Mouse (Mus musculus) limb, embryonic 12.5 days (tissue): Measurements from ENCODE around the gene Slc11a2. TPM values are rescaled to one million over a fixed set of nuclear protein-coding genes. Genes with fewer than 3 reads are reported as not detected.
A peak's percentile ranks its signal among the peaks of the same experiment; 100 is the strongest.

Experiments used
- ATAC-seq: fragments of 200-750 bp; cut with Nextera tagmentation; 2 replicates; pipeline ENCODE4 v1.8.0; 2017; ENCODE audit warnings: low read depth, moderate TSS enrichment; ENCODE audit not compliant: insufficient number of reproducible peaks, insufficient read depth, low FRiP score, low TSS enrichment
- H3K27ac ChIP-seq: fragments of 300-500 bp; sonication (generic); 2 replicates; pipeline ENCODE4 v1.5.1; 2016; ENCODE audit warnings: mild to moderate bottlenecking, moderate library complexity
- H3K27me3 ChIP-seq: fragments of 300-500 bp; sonication (generic); 2 replicates; pipeline ENCODE4 v1.6.1; 2016; ENCODE audit warnings: mild to moderate bottlenecking, moderate library complexity
- H3K36me3 ChIP-seq: fragments of 300-500 bp; sonication (generic); 2 replicates; pipeline ENCODE4 v1.6.1; 2016; ENCODE audit warnings: mild to moderate bottlenecking, moderate library complexity
- H3K4me1 ChIP-seq: fragments of 300-500 bp; sonication (generic); replicated peaks from 2 replicates; pipeline ENCODE4 v1.6.1; 2016
- H3K4me2 ChIP-seq: fragments of 300-500 bp; sonication (generic); 2 replicates; pipeline ENCODE4 v1.6.1; 2016; ENCODE audit warnings: mild to moderate bottlenecking, moderate library complexity
- H3K4me3 ChIP-seq: fragments of 300-500 bp; sonication (generic); replicated peaks from 2 replicates; pipeline ENCODE4 v1.5.1; 2016; ENCODE audit warnings: mild to moderate bottlenecking
- H3K9ac ChIP-seq: fragments of 300-500 bp; sonication (generic); replicated peaks from 2 replicates; pipeline ENCODE4 v1.6.1; 2016; ENCODE audit warnings: mild to moderate bottlenecking, moderate library complexity
- H3K9me3 ChIP-seq: fragments of 300-500 bp; sonication (generic); 2 replicates; pipeline ENCODE4 v1.6.1; 2016; ENCODE audit warnings: mild to moderate bottlenecking, moderate library complexity
- WGBS: fragments of 180-500 bp; shearing (Covaris S2); methylation state at CpG from one replicate; pipeline ENCODE4 v1.1.7; 2016; 5-methylcytosine and 5-hydroxymethylcytosine counted together
- polyA plus RNA-seq: library from polyadenylated mRNA; unstranded; fragments of >200 nt; fragmentation: Nextera tagmentation; extraction: Ambion mirVana; gene quantifications from 2 replicates; pipeline ENCODE4 v1.2.1, GENCODE M21; 2016

The Slc11a2 gene
- polyA plus RNA-seq, 1 experiment from 2014 or later: 22.8 TPM

GRCm38 (mm10) chr15:100403318-100404000, 21.4 kb downstream of the Slc11a2 start:
- H3K4me1 ChIP-seq: no peaks in the 10 kb centered on the region
- H3K4me3 ChIP-seq: no peak overlapping the region
- H3K9ac ChIP-seq: no peak overlapping the region
- H3K36me3 ChIP-seq: peaks cover 89% of the 10 kb centered on the region
- ATAC-seq: no peak
- 93% methylated on average over 16 of the region's 16 CpGs for WGBS
- no peaks in the 10 kb centered on the region for H3K27me3 ChIP-seq
- no peaks in the 10 kb centered on the region for H3K9me3 ChIP-seq
- H3K27ac ChIP-seq: no peak overlapping the region
- H3K4me2 ChIP-seq: no peak overlapping the region

- Histone ChIP-seq H3K9me3 (no peaks in the 10 kb centered on the region), H3K9ac (no peak overlapping the region), H3K27me3 (no peaks in the 10 kb centered on the region), H3K4me1 (no peaks in the 10 kb centered on the region), H3K4me2 (no peak overlapping the region), H3K4me3 (no peak overlapping the region), H3K27ac (no peak overlapping the region), H3K36me3 (peaks cover 89% of the 10 kb centered on the region)
- no peak for ATAC-seq
- 95% methylated on average over 4 of the region's 4 CpGs for WGBS
These were observed 22.1 kb downstream of the Slc11a2 start for GRCm38 (mm10) chr15:100402798-100403197.

- ATAC-seq: no peak
- WGBS: 92% methylated on average over 14 of the region's 14 CpGs
- no peak overlapping the region for H3K4me3 ChIP-seq
- H3K4me1 ChIP-seq: no peaks in the 10 kb centered on the region
- peaks cover 92% of the 10 kb centered on the region for H3K36me3 ChIP-seq
- no peak overlapping the region for H3K4me2 ChIP-seq
- H3K9me3 ChIP-seq: no peaks in the 10 kb centered on the region
- H3K9ac ChIP-seq: no peak overlapping the region
- H3K27me3 ChIP-seq: no peaks in the 10 kb centered on the region
- H3K27ac ChIP-seq: no peak overlapping the region
These were observed 22.5 kb downstream of the Slc11a2 start for GRCm38 (mm10) chr15:100402347-100402746.

DNA sequence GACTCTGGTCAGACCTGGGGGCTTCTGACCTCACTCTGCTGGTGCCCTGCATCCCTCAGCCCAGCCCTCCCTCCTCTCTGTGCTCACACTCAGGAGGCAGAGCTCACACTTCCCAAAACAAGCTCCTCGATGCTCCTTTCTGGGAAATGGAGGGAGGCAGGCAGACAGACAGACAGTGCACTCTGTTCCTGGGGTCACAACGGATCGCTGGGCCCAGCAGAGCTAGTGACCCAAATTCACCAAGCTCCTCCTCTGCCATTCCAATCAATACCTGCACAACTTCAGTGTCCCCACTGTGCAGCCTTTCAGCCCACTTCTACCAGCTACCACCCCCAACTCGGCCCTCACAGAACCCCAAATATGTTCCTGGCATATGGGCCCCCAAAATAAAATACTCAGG, 23.1 kb downstream of the Slc11a2 start:
- no peak for ATAC-seq
- Histone ChIP-seq H3K9me3 (no peaks in the 10 kb centered on the region), H3K9ac (no peak overlapping the region), H3K4me1 (no peaks in the 10 kb centered on the region), H3K4me3 (no peak overlapping the region), H3K36me3 (peaks cover 97% of the 10 kb centered on the region), H3K4me2 (no peak overlapping the region), H3K27ac (no peak overlapping the region), H3K27me3 (no peaks in the 10 kb centered on the region)
- WGBS: 94% methylated on average over 4 of the region's 4 CpGs

GRCm38 (mm10) chr15:100400592-100401250, 24.2 kb downstream of the Slc11a2 start:
- no peaks in the 10 kb centered on the region for H3K4me1 ChIP-seq
- H3K9ac ChIP-seq: no peak overlapping the region
- no peaks in the 10 kb centered on the region for H3K9me3 ChIP-seq
- no peak for ATAC-seq
- WGBS: 90% methylated on average over 16 of the region's 16 CpGs
- no peak overlapping the region for H3K4me3 ChIP-seq
- no peak overlapping the region for H3K4me2 ChIP-seq
- no peaks in the 10 kb centered on the region for H3K27me3 ChIP-seq
- H3K36me3 ChIP-seq: peaks cover 98% of the 10 kb centered on the region
- no peak overlapping the region for H3K27ac ChIP-seq

DNA sequence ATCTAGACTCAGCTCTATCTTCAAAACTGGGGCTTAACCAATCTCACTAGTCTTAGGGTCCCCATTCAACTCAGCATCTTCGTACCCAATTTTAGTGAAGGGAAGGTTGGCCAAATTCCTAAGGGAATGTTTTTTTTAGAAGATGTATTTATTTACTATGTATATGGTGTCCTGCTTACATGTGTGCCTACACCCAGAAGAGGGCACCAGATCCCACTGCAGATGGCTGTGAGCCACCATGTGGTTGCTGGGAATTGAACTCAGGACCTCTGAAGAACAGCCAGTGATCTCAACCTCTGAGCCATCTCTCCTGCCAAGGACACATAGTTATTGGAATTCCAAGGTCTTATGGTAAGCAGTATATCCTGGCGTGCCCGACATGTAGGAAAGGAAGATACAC, 29.3 kb downstream of the Slc11a2 start:
- H3K36me3 ChIP-seq: peaks cover 74% of the 10 kb centered on the region
- H3K4me3 ChIP-seq: no peak overlapping the region

DNA sequence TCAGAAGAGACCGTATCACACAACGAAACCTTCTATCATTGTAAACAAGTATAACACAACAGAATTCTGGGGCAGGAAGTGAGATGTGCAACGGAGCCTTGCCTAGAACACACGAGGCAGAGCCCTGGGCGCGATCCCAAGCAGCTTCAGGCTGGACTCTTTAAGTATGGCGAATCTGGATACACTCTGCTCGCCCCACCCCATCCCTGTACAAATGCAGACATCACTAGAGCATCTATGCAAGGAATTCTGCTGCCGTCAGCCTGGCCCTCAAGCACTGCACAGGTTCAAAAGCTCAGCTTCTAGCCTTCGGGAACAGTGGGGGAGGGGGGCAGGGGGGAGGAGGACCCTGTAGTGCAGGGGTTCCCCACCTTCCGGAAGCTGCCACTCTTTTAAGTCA, 31.9 kb downstream of the Slc11a2 start:
- Histone ChIP-seq H3K4me1 (peaks cover 12% of the 10 kb centered on the region), H3K4me2 (no peak overlapping the region), H3K4me3 (no peak overlapping the region), H3K9ac (no peak overlapping the region), H3K27ac (no peak overlapping the region), H3K27me3 (no peaks in the 10 kb centered on the region), H3K9me3 (no peaks in the 10 kb centered on the region), H3K36me3 (peaks cover 48% of the 10 kb centered on the region)
- no peak for ATAC-seq
- WGBS: 81% methylated on average over 11 of the region's 11 CpGs

More for the DNA sequence above, 29.3 kb downstream of the Slc11a2 start:
- 94% methylated on average over 3 of the region's 3 CpGs for WGBS
- no peaks in the 10 kb centered on the region for H3K9me3 ChIP-seq
- no peak for ATAC-seq
- peaks cover 12% of the 10 kb centered on the region for H3K4me1 ChIP-seq
- H3K4me2 ChIP-seq: no peak overlapping the region
- H3K9ac ChIP-seq: no peak overlapping the region
- no peak overlapping the region for H3K27ac ChIP-seq
- H3K27me3 ChIP-seq: no peaks in the 10 kb centered on the region

- Histone ChIP-seq H3K27ac (no peak overlapping the region), H3K4me2 (no peak overlapping the region), H3K9me3 (no peaks in the 10 kb centered on the region), H3K4me1 (peaks cover 12% of the 10 kb centered on the region), H3K27me3 (no peaks in the 10 kb centered on the region), H3K36me3 (peaks cover 34% of the 10 kb centered on the region), H3K9ac (no peak overlapping the region), H3K4me3 (no peak overlapping the region)
- no peak for ATAC-seq
- 92% methylated on average over 7 of the region's 7 CpGs for WGBS
These were observed 33.3 kb downstream of the Slc11a2 start for GRCm38 (mm10) chr15:100391599-100391998.

- whole genome bisulfite sequencing: 74% methylated on average over 7 of the region's 7 CpGs
- no peak for ATAC-seq
- Histone ChIP-seq H3K27me3 (no peaks in the 10 kb centered on the region), H3K4me3 (no peak overlapping the region), H3K9me3 (no peaks in the 10 kb centered on the region), H3K4me1 (peaks cover 12% of the 10 kb centered on the region), H3K4me2 (no peak overlapping the region), H3K9ac (no peak overlapping the region), H3K36me3 (peaks cover 29% of the 10 kb centered on the region), H3K27ac (no peak overlapping the region)
These were observed 33.8 kb downstream of the Slc11a2 start for GRCm38 (mm10) chr15:100391066-100391465.

DNA sequence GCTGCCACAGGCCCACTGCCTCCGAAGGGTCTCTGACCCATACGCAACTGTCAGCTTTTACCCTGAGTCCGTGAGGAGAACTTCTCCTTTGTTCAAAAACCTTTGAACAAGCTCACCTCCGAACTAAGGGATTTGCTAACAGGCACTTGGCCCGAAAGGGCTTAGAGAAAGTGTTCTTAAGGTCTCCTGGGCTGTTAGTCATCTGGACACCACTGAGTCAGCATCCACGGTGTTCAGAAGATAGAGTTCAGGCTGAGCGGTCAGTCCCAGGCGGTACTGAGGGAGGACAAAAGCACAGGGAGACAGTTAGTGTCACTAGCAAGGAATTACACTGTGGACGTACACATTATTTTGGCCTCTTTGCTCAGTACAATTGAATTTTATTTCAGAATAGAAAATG, 36.0 kb downstream of the Slc11a2 start:
- Histone ChIP-seq H3K9me3 (no peaks in the 10 kb centered on the region), H3K27me3 (no peaks in the 10 kb centered on the region), H3K27ac (0 out of 2 replicates have a peak overlapping the region, but pooled peaks have one; percentile 18), H3K36me3 (peaks cover 7% of the 10 kb centered on the region; the same call in 1 of the 2 replicates), H3K4me1 (peaks cover 12% of the 10 kb centered on the region), H3K4me2 (no peak overlapping the region), H3K4me3 (no peak overlapping the region), H3K9ac (no peak overlapping the region; the same call in 1 of the 2 replicates)
- WGBS: 67% methylated on average over 9 of the region's 9 CpGs
- ATAC-seq: no peak

DNA sequence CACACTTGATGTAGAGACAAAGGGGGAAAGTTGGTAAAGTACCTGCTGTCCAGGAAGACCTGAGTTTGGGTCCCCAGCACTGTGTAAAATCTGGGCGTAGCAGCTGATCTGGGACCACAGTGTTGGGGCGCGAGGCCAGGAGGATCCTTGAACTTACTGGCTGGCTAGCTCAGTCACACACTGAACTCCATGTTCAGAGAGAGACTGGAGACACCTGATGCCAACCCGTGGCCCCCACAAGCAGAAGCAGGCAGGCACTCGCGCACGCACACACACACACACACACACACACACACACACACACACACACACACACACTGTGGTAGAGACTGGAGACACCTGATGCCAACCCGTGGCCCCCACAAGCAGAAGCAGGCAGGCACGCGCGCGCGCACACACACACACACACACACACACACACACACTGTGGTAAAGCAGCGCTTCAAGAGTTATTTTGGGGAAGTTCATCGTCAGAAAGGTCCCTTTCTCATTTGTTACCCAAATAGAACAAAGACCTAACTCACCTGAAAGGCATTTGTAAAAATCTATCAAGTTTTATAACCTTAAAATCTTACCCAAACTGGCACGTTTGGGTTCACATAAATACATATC, 36.5 kb downstream of the Slc11a2 start:
- no peak overlapping the region for H3K27ac ChIP-seq
- no peak overlapping the region for H3K4me2 ChIP-seq
- H3K4me1 ChIP-seq: peaks cover 12% of the 10 kb centered on the region
- 89% methylated on average over 13 of the region's 16 CpGs for WGBS
- no peaks in the 10 kb centered on the region for H3K9me3 ChIP-seq
- H3K27me3 ChIP-seq: no peaks in the 10 kb centered on the region
- 0 out of 2 replicates have a peak, but pooled peaks cover 1% of the 10 kb centered on the region for H3K36me3 ChIP-seq
- H3K4me3 ChIP-seq: no peak overlapping the region
- no peak for ATAC-seq
- H3K9ac ChIP-seq: no peak overlapping the region
